Mouse (Mus musculus) lung, embryonic 15.5 days (tissue): ENCODE results near the gene Magi1. TPM values are rescaled to one million over a fixed set of nuclear protein-coding genes. Genes with fewer than 3 reads are reported as not detected.

Experiments used
- ATAC-seq: fragments of 200-750 bp; cut with Nextera tagmentation; 2 replicates; pipeline ENCODE4 v1.8.0; 2017; ENCODE audit warnings: moderate number of reproducible peaks, borderline replicate concordance; ENCODE audit not compliant: low FRiP score, low TSS enrichment; ENCODE audit errors: extremely low read depth
- H3K27ac ChIP-seq: fragments of 300-500 bp; sonication (generic); 2 replicates; pipeline ENCODE4 v1.5.1; 2015; ENCODE audit warnings: moderate library complexity, mild to moderate bottlenecking, inconsistent platforms
- H3K27me3 ChIP-seq: fragments of 300-500 bp; sonication (generic); 2 replicates; pipeline ENCODE4 v1.6.1; 2015; ENCODE audit warnings: inconsistent platforms
- H3K36me3 ChIP-seq: fragments of 300-500 bp; sonication (generic); 2 replicates; pipeline ENCODE4 v1.6.1; 2015; ENCODE audit warnings: inconsistent platforms
- H3K4me1 ChIP-seq: fragments of 300-500 bp; sonication (generic); 2 replicates; pipeline ENCODE4 v1.6.1; 2015; ENCODE audit warnings: inconsistent platforms
- H3K4me2 ChIP-seq: fragments of 300-500 bp; sonication (generic); 2 replicates; pipeline ENCODE4 v1.6.1; 2015; ENCODE audit warnings: inconsistent platforms, mild to moderate bottlenecking, moderate library complexity
- H3K4me3 ChIP-seq: fragments of 300-500 bp; sonication (generic); 2 replicates; pipeline ENCODE4 v1.5.1; 2015; ENCODE audit warnings: mild to moderate bottlenecking, inconsistent platforms
- H3K9ac ChIP-seq: fragments of 300-500 bp; sonication (generic); 2 replicates; pipeline ENCODE4 v1.6.1; 2015; ENCODE audit warnings: inconsistent platforms
- H3K9me3 ChIP-seq: fragments of 300-500 bp; sonication (generic); 2 replicates; pipeline ENCODE4 v1.6.1; 2016; ENCODE audit warnings: inconsistent platforms
- WGBS: fragments of 180-500 bp; shearing (Covaris S2); methylation state at CpG from one replicate; pipeline ENCODE4 v1.1.7; 2015; 5-methylcytosine and 5-hydroxymethylcytosine counted together
- polyA plus RNA-seq: library from polyadenylated mRNA; unstranded; fragments of >200 nt; fragmentation: Nextera tagmentation; extraction: Ambion mirVana; gene quantifications from 2 replicates; pipeline ENCODE4 v1.2.1, GENCODE M21; 2015

Gene Magi1
- polyA plus RNA-seq, 1 experiment from 2014 or later: 9.0 TPM

GRCm38 (mm10) chr6:93892922-93893321 is 390.8 kb downstream of the Magi1 start:
- WGBS: 38% methylated on average over 5 of the region's 5 CpGs
- H3K27me3 ChIP-seq: no peaks in the 10 kb centered on the region
- no peak overlapping the region for H3K4me3 ChIP-seq
- H3K36me3 ChIP-seq: no peaks in the 10 kb centered on the region
- H3K27ac ChIP-seq: no peak overlapping the region
- H3K4me2 ChIP-seq: no peak overlapping the region
- no peaks in the 10 kb centered on the region for H3K9me3 ChIP-seq
- no peaks in the 10 kb centered on the region for H3K4me1 ChIP-seq
- ATAC-seq: no peak
- H3K9ac ChIP-seq: no peak overlapping the region

- no peak overlapping the region for H3K4me3 ChIP-seq
- ATAC-seq: no peak
- H3K36me3 ChIP-seq: no peaks in the 10 kb centered on the region
- WGBS: 86% methylated on average over 3 of the region's 3 CpGs
- H3K27ac ChIP-seq: no peak overlapping the region
- no peak overlapping the region for H3K9ac ChIP-seq
- no peaks in the 10 kb centered on the region for H3K27me3 ChIP-seq
- no peaks in the 10 kb centered on the region for H3K9me3 ChIP-seq
- no peak overlapping the region for H3K4me2 ChIP-seq
- no peaks in the 10 kb centered on the region for H3K4me1 ChIP-seq
Measured at GRCm38 (mm10) chr6:93890011-93890410, 393.7 kb downstream of the Magi1 start.

GRCm38 (mm10) chr6:93877337-93877736 is 406.4 kb downstream of the Magi1 start:
- Histone ChIP-seq H3K4me3 (no peak overlapping the region), H3K4me1 (0 out of 2 replicates have a peak, but pooled peaks cover 3% of the 10 kb centered on the region), H3K36me3 (no peaks in the 10 kb centered on the region), H3K27me3 (no peaks in the 10 kb centered on the region), H3K9ac (no peak overlapping the region), H3K27ac (no peak overlapping the region), H3K9me3 (no peaks in the 10 kb centered on the region), H3K4me2 (no peak overlapping the region)
- 79% methylated on average over 4 of the region's 4 CpGs for WGBS
- ATAC-seq: no peak

GRCm38 (mm10) chr6:93874936-93875335 is 408.8 kb downstream of the Magi1 start:
- Histone ChIP-seq H3K27ac (no peak overlapping the region), H3K9me3 (no peaks in the 10 kb centered on the region), H3K27me3 (no peaks in the 10 kb centered on the region), H3K36me3 (no peaks in the 10 kb centered on the region), H3K9ac (no peak overlapping the region), H3K4me3 (no peak overlapping the region), H3K4me2 (no peak overlapping the region), H3K4me1 (0 out of 2 replicates have a peak, but pooled peaks cover 3% of the 10 kb centered on the region)
- WGBS: 81% methylated on average over 2 of the region's 2 CpGs
- no peak for ATAC-seq

- ATAC-seq: no peak
- no peak overlapping the region for H3K4me3 ChIP-seq
- WGBS: 85% methylated on average over 2 of the region's 2 CpGs
- H3K9me3 ChIP-seq: no peaks in the 10 kb centered on the region
- H3K27ac ChIP-seq: no peak overlapping the region
- H3K27me3 ChIP-seq: no peaks in the 10 kb centered on the region
- no peak overlapping the region for H3K4me2 ChIP-seq
- H3K36me3 ChIP-seq: no peaks in the 10 kb centered on the region
- H3K9ac ChIP-seq: no peak overlapping the region
- no peaks in the 10 kb centered on the region for H3K4me1 ChIP-seq
Measured at GRCm38 (mm10) chr6:93874376-93874775, 409.3 kb downstream of the Magi1 start.

GRCm38 (mm10) chr6:93873536-93873935 is 410.2 kb downstream of the Magi1 start:
- no peaks in the 10 kb centered on the region for H3K4me1 ChIP-seq
- no peak overlapping the region for H3K4me2 ChIP-seq
- H3K27me3 ChIP-seq: no peaks in the 10 kb centered on the region
- 56% methylated on average over 1 of the region's 1 CpGs for WGBS
- no peak overlapping the region for H3K27ac ChIP-seq
- no peak overlapping the region for H3K4me3 ChIP-seq
- no peak overlapping the region for H3K9ac ChIP-seq
- ATAC-seq: no peak
- no peaks in the 10 kb centered on the region for H3K9me3 ChIP-seq
- H3K36me3 ChIP-seq: no peaks in the 10 kb centered on the region

GRCm38 (mm10) chr6:93871516-93871915 is 412.2 kb downstream of the Magi1 start:
- Histone ChIP-seq H3K4me2 (no peak overlapping the region), H3K27me3 (no peaks in the 10 kb centered on the region)
- ATAC-seq: no peak

GRCm38 (mm10) chr6:93870023-93870422 is 413.7 kb downstream of the Magi1 start:
- no peak for ATAC-seq
- no peak overlapping the region for H3K4me3 ChIP-seq
- no peaks in the 10 kb centered on the region for H3K9me3 ChIP-seq

More at GRCm38 (mm10) chr6:93871516-93871915, 412.2 kb downstream of the Magi1 start:
- H3K9ac ChIP-seq: no peak overlapping the region
- H3K36me3 ChIP-seq: no peaks in the 10 kb centered on the region
- H3K4me3 ChIP-seq: no peak overlapping the region
- WGBS: 56% methylated on average over 4 of the region's 4 CpGs
- H3K4me1 ChIP-seq: no peaks in the 10 kb centered on the region
- H3K9me3 ChIP-seq: no peaks in the 10 kb centered on the region
- H3K27ac ChIP-seq: no peak overlapping the region

GRCm38 (mm10) chr6:93862263-93862662 is 421.5 kb downstream of the Magi1 start:
- no peak overlapping the region for H3K9ac ChIP-seq
- H3K27me3 ChIP-seq: no peaks in the 10 kb centered on the region
- no peaks in the 10 kb centered on the region for H3K36me3 ChIP-seq
- H3K9me3 ChIP-seq: no peaks in the 10 kb centered on the region
- no peak for ATAC-seq
- no peak overlapping the region for H3K4me3 ChIP-seq
- no peak overlapping the region for H3K27ac ChIP-seq
- no peaks in the 10 kb centered on the region for H3K4me1 ChIP-seq
- WGBS: 90% methylated on average over 5 of the region's 5 CpGs
- no peak overlapping the region for H3K4me2 ChIP-seq

More at GRCm38 (mm10) chr6:93870023-93870422, 413.7 kb downstream of the Magi1 start:
- Histone ChIP-seq H3K9ac (no peak overlapping the region), H3K27ac (no peak overlapping the region), H3K27me3 (no peaks in the 10 kb centered on the region), H3K4me1 (no peaks in the 10 kb centered on the region), H3K4me2 (no peak overlapping the region), H3K36me3 (no peaks in the 10 kb centered on the region)
- 62% methylated on average over 5 of the region's 5 CpGs for WGBS

- Histone ChIP-seq H3K4me2 (no peak overlapping the region), H3K4me3 (no peak overlapping the region), H3K9me3 (no peaks in the 10 kb centered on the region), H3K27ac (no peak overlapping the region), H3K9ac (no peak overlapping the region), H3K27me3 (no peaks in the 10 kb centered on the region), H3K4me1 (peaks cover 12% of the 10 kb centered on the region), H3K36me3 (no peaks in the 10 kb centered on the region)
- WGBS: 31% methylated on average over 1 of the region's 1 CpGs
- no peak for ATAC-seq
Measured at GRCm38 (mm10) chr6:93856783-93857182, 426.9 kb downstream of the Magi1 start.

GRCm38 (mm10) chr6:93855806-93856641 is 427.7 kb downstream of the Magi1 start:
- WGBS: 29% methylated on average over 8 of the region's 8 CpGs
- H3K27ac ChIP-seq: no peak overlapping the region

GRCm38 (mm10) chr6:93848942-93849790 is 434.6 kb downstream of the Magi1 start:
- Histone ChIP-seq H3K4me2 (no peak overlapping the region), H3K4me1 (no peaks in the 10 kb centered on the region), H3K27me3 (no peaks in the 10 kb centered on the region), H3K4me3 (no peak overlapping the region), H3K9me3 (no peaks in the 10 kb centered on the region), H3K9ac (no peak overlapping the region), H3K27ac (no peak overlapping the region), H3K36me3 (no peaks in the 10 kb centered on the region)
- 57% methylated on average over 7 of the region's 7 CpGs for WGBS
- ATAC-seq: no peak

More at GRCm38 (mm10) chr6:93855806-93856641, 427.7 kb downstream of the Magi1 start:
- H3K27me3 ChIP-seq: no peaks in the 10 kb centered on the region
- H3K4me1 ChIP-seq: peaks cover 12% of the 10 kb centered on the region
- no peak for ATAC-seq
- H3K9me3 ChIP-seq: no peaks in the 10 kb centered on the region
- H3K4me3 ChIP-seq: no peak overlapping the region
- no peak overlapping the region for H3K9ac ChIP-seq
- H3K4me2 ChIP-seq: no peak overlapping the region
- H3K36me3 ChIP-seq: no peaks in the 10 kb centered on the region
